Mouse (Mus musculus) hindbrain, embryonic 15.5 days (tissue): ENCODE results near the gene Coil. TPM values are rescaled to one million over a fixed set of nuclear protein-coding genes. Genes with fewer than 3 reads are reported as not detected.

Experiments used
- ATAC-seq: fragments of 200-750 bp; cut with Nextera tagmentation; 2 replicates; pipeline ENCODE4 v1.8.0; 2017; ENCODE audit warnings: low read depth, moderate number of reproducible peaks, moderate TSS enrichment; ENCODE audit not compliant: low FRiP score
- H3K27ac ChIP-seq: fragments of 300-500 bp; sonication (generic); replicated peaks from 2 replicates; pipeline ENCODE4 v1.5.1; 2015; ENCODE audit warnings: mild to moderate bottlenecking, inconsistent platforms
- H3K27me3 ChIP-seq: fragments of 300-500 bp; sonication (generic); 2 replicates; pipeline ENCODE4 v1.6.1; 2015; ENCODE audit warnings: control low read depth, inconsistent platforms
- H3K36me3 ChIP-seq: fragments of 300-500 bp; sonication (generic); 2 replicates; pipeline ENCODE4 v1.6.1; 2015; ENCODE audit warnings: control low read depth, inconsistent platforms
- H3K4me1 ChIP-seq: fragments of 300-500 bp; sonication (generic); replicated peaks from 2 replicates; pipeline ENCODE4 v1.6.1; 2015; ENCODE audit warnings: control low read depth, inconsistent platforms
- H3K4me2 ChIP-seq: fragments of 300-500 bp; sonication (generic); 2 replicates; pipeline ENCODE4 v1.6.1; 2015; ENCODE audit warnings: moderate library complexity, mild to moderate bottlenecking, inconsistent platforms
- H3K4me3 ChIP-seq: fragments of 300-500 bp; sonication (generic); 2 replicates; pipeline ENCODE4 v1.5.1; 2015; ENCODE audit warnings: mild to moderate bottlenecking, inconsistent platforms
- H3K9ac ChIP-seq: fragments of 300-500 bp; sonication (generic); 2 replicates; pipeline ENCODE4 v1.6.1; 2015; ENCODE audit warnings: inconsistent platforms
- H3K9me3 ChIP-seq: fragments of 300-500 bp; sonication (generic); 2 replicates; pipeline ENCODE4 v1.6.1; 2016; ENCODE audit warnings: control low read depth, inconsistent platforms
- whole genome bisulfite sequencing: fragments of 180-500 bp; shearing (Covaris S2); methylation state at CpG from one replicate; pipeline ENCODE4 v1.1.7; 2015; 5-methylcytosine and 5-hydroxymethylcytosine counted together
- polyA plus RNA-seq: library from polyadenylated mRNA; unstranded; fragments of >200 nt; fragmentation: Nextera tagmentation; extraction: Ambion mirVana; gene quantifications from 2 replicates; pipeline ENCODE4 v1.2.1, GENCODE M21; 2015

The Coil gene
- polyA plus RNA-seq, 1 experiment from 2014 or later = 29.7 TPM

DNA sequence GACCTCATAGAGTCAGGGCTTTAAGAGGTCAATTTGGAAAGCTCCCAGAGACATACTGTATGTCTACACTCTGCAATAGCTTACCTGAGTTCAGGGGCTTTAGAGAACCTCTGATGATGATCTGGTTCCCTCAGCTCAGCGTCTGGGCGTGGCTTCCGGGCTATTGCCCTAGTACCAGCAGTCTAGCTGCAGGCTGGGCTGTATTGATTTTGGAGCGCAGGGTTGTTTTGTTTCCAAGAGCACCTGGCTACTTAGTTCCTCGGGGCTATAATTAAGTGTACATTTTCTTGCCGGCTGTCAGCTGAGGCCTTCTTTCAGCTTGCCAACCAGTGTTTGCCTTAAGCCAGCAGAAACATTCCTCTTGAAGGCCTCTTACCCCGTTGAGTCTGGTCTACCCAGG lies 39.4 kb downstream of the Coil start:
- no peaks in the 10 kb centered on the region for H3K36me3 ChIP-seq
- no peak overlapping the region for H3K9ac ChIP-seq
- no peak for ATAC-seq
- 79% methylated on average over 7 of the region's 7 CpGs for WGBS
- no peaks in the 10 kb centered on the region for H3K27me3 ChIP-seq
- no peak overlapping the region for H3K4me2 ChIP-seq
- no peaks in the 10 kb centered on the region for H3K4me1 ChIP-seq
- H3K4me3 ChIP-seq = no peak overlapping the region
- no peak overlapping the region for H3K27ac ChIP-seq
- H3K9me3 ChIP-seq = no peaks in the 10 kb centered on the region

GRCm38 (mm10) chr11:89012241-89012640 lies 42.2 kb downstream of the Coil start:
- Histone ChIP-seq H3K9me3 (no peaks in the 10 kb centered on the region), H3K4me1 (no peaks in the 10 kb centered on the region), H3K36me3 (no peaks in the 10 kb centered on the region), H3K4me3 (no peak overlapping the region), H3K9ac (no peak overlapping the region), H3K4me2 (no peak overlapping the region), H3K27ac (no peak overlapping the region), H3K27me3 (no peaks in the 10 kb centered on the region)
- WGBS = 88% methylated on average over 5 of the region's 5 CpGs
- no peak for ATAC-seq

DNA sequence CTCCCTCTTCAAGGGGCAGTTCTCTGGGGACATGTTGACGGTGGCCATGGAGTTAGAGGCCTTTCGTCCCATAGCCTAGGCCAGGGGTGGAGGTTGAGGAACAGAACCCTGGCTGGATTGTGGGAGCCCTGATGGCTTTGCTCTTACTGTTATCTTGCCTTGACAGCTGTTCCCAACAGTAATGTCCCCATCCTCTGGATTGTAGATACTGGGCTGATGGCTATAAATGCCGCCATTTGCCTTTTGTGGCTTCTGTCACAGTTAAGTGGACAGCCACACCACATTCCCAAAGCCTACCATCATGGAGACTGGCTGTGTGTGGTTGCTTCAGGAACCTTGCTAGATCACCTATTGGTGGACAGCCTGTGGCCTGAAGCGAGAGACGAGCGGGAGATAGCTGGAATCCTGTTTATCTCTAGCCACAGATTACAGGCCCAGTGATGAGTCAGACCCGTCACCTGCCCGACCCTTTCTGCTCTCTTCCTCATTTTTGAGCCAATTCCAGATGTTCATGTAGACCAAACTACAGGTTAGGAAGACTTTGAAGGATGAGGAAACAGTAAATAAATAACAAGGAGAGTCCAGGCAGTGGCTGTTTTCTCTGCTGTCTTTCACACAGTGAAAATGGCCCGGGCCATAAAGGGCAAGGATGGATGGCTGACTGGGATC lies 47.6 kb downstream of the Coil start:
- no peaks in the 10 kb centered on the region for H3K9me3 ChIP-seq
- no peaks in the 10 kb centered on the region for H3K4me1 ChIP-seq
- no peak for ATAC-seq
- no peaks in the 10 kb centered on the region for H3K36me3 ChIP-seq
- no peak overlapping the region for H3K27ac ChIP-seq
- no peaks in the 10 kb centered on the region for H3K27me3 ChIP-seq
- H3K4me3 ChIP-seq = no peak overlapping the region
- no peak overlapping the region for H3K9ac ChIP-seq
- WGBS = 96% methylated on average over 9 of the region's 9 CpGs
- H3K4me2 ChIP-seq = no peak overlapping the region

DNA sequence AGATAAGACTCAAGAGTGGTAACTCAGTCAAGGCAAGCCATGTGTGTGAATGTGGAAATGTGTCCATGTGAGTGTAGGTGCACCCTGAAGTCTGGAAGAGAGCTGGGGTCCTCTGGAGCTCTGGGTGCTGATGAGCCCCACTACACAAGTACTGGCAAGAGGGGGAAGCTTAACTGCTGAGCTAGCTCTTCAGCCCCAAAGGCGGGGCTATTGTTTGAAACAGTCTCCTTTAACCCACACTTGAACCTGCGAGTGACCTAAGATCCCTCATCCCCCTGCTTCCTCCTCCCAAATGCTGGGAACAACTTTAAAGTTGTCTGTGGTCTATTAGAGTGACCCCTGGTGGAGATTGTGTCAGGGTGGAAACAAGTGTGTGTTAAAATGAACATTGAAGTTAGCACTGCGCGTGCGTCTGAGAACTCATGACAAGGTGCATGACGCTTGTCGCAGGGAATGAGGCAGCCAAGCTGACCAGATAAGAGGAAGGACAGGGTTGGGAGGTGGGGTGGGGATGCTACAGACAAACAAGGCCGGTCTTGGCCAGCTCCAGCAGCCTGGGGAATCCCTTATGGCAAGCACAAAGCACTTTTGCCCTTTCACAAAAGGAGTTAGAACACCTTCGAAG lies 50.7 kb downstream of the Coil start:
- Histone ChIP-seq H3K4me1 (0 out of 2 replicates have a peak, but pooled peaks cover 7% of the 10 kb centered on the region), H3K9ac (no peak overlapping the region), H3K36me3 (no peaks in the 10 kb centered on the region), H3K27ac (no peak overlapping the region), H3K27me3 (no peaks in the 10 kb centered on the region), H3K9me3 (no peaks in the 10 kb centered on the region), H3K4me3 (no peak overlapping the region), H3K4me2 (no peak overlapping the region)
- ATAC-seq = no peak
- WGBS = 72% methylated on average over 9 of the region's 9 CpGs

GRCm38 (mm10) chr11:89021687-89022086 lies 51.6 kb downstream of the Coil start:
- Histone ChIP-seq H3K4me3 (no peak overlapping the region), H3K27ac (no peak overlapping the region), H3K4me1 (0 out of 2 replicates have a peak, but pooled peaks cover 7% of the 10 kb centered on the region), H3K27me3 (no peaks in the 10 kb centered on the region), H3K9me3 (no peaks in the 10 kb centered on the region), H3K9ac (no peak overlapping the region), H3K4me2 (no peak overlapping the region), H3K36me3 (no peaks in the 10 kb centered on the region)
- WGBS = 78% methylated on average over 7 of the region's 7 CpGs
- ATAC-seq = no peak

GRCm38 (mm10) chr11:89022120-89022731 lies 52.2 kb downstream of the Coil start:
- Histone ChIP-seq H3K9me3 (no peaks in the 10 kb centered on the region), H3K4me1 (0 out of 2 replicates have a peak, but pooled peaks cover 7% of the 10 kb centered on the region), H3K4me3 (no peak overlapping the region), H3K27ac (no peak overlapping the region), H3K27me3 (no peaks in the 10 kb centered on the region), H3K36me3 (no peaks in the 10 kb centered on the region), H3K4me2 (no peak overlapping the region), H3K9ac (no peak overlapping the region)
- ATAC-seq = no peak
- 73% methylated on average over 8 of the region's 8 CpGs for WGBS

DNA sequence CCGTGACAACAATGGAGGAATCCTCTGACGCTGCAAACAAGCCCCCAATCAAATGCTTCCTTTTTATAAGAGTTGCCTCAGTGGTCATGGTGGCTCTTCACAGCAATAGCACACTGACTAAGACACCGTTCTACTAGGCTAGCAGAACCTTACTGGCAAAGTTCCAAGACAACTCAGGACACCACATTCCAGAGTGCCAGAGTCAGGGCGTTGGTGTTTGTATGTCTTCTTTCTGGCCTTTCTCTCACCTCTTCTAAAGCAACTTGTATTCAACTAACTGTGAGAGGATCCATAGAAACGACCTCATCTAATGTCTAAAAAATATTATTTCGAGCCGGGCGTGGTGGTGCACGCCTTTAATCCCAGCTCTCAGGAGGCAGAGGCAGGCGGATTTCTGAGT lies 53.4 kb downstream of the Coil start:
- WGBS = 70% methylated on average over 10 of the region's 10 CpGs
- no peak for ATAC-seq

DNA sequence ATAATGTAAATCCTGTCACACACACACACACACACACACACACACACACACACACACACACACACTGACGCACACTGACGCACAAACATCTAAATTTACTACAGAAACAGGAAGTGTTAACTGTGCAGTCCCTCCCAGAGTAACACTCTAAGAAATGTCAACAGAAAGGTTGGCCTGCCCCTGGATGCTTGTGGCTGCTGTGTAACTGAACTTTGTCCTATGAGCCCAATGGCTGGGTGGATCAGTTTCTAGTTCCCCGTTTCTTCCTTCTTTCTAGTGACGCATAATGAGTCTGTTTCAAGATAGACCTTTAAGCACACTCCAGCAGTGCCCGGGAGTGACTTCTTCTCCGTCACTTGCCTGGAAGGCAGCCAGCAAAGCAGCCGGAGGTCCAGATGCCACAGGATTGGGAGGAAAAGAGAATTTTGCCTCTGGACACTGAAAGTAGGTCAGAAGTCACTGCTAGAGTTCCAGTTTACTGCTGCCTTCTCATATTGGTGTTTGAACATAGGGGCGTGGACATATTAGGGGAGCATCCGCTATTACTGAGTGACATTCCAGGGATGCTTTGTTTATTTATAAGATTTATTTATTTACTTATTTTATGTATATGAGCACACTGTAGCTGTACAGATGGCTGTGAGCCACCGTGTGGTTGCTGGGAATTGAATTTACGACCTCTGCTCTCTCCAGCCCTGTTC lies 54.3 kb downstream of the Coil start:
- peak; percentile 54; the same call in 1 of the 2 replicates for ATAC-seq
- Histone ChIP-seq H3K36me3 (no peaks in the 10 kb centered on the region), H3K4me3 (no peak overlapping the region), H3K4me1 (0 out of 2 replicates have a peak, but pooled peaks cover 7% of the 10 kb centered on the region), H3K9me3 (no peaks in the 10 kb centered on the region), H3K27me3 (no peaks in the 10 kb centered on the region), H3K27ac (0 out of 2 replicates have a peak overlapping the region, but pooled peaks have one; percentile 14), H3K4me2 (no peak overlapping the region), H3K9ac (no peak overlapping the region)
- WGBS = 54% methylated on average over 11 of the region's 11 CpGs

More for the DNA sequence above, 53.4 kb downstream of the Coil start:
- Histone ChIP-seq H3K9ac (no peak overlapping the region), H3K4me1 (0 out of 2 replicates have a peak, but pooled peaks cover 7% of the 10 kb centered on the region), H3K4me3 (no peak overlapping the region), H3K9me3 (no peaks in the 10 kb centered on the region), H3K36me3 (no peaks in the 10 kb centered on the region), H3K27ac (no peak overlapping the region), H3K27me3 (no peaks in the 10 kb centered on the region), H3K4me2 (no peak overlapping the region)

- H3K4me1 ChIP-seq = 0 out of 2 replicates have a peak, but pooled peaks cover 7% of the 10 kb centered on the region
- no peaks in the 10 kb centered on the region for H3K9me3 ChIP-seq
- H3K27me3 ChIP-seq = no peaks in the 10 kb centered on the region
- no peak overlapping the region for H3K27ac ChIP-seq
- ATAC-seq = no peak
- no peak overlapping the region for H3K4me3 ChIP-seq
- H3K4me2 ChIP-seq = no peak overlapping the region
- H3K36me3 ChIP-seq = no peaks in the 10 kb centered on the region
- no peak overlapping the region for H3K9ac ChIP-seq
- 73% methylated on average over 3 of the region's 3 CpGs for WGBS
Measured at GRCm38 (mm10) chr11:89025603-89026002, 55.6 kb downstream of the Coil start.

DNA sequence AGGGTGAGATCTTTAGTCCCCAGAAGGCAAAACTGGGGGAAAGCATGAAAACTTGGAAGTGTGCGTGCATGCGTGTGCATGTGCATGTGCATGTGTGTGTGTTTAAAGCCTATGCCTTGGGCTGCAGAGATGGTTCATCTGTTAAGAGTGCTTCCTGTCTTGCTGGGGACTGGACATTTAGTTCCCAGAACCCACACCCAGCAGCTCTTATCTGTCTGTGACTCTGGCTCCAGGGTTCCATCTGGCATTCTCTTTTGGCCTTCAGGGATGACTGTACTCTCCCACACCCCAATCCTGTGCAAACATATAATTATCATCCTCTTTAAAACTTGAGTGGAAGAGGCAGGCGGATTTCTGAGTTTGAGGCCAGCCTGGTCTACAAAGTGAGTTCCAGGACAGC lies 56.1 kb downstream of the Coil start:
- no peak overlapping the region for H3K9ac ChIP-seq
- no peak overlapping the region for H3K4me3 ChIP-seq
- H3K27ac ChIP-seq = no peak overlapping the region
- 96% methylated on average over 3 of the region's 3 CpGs for WGBS
- ATAC-seq = no peak
- H3K9me3 ChIP-seq = no peaks in the 10 kb centered on the region
- no peaks in the 10 kb centered on the region for H3K36me3 ChIP-seq
- H3K4me2 ChIP-seq = no peak overlapping the region
- H3K27me3 ChIP-seq = no peaks in the 10 kb centered on the region
- H3K4me1 ChIP-seq = 0 out of 2 replicates have a peak, but pooled peaks cover 7% of the 10 kb centered on the region

GRCm38 (mm10) chr11:89027955-89028361 lies 57.9 kb downstream of the Coil start:
- H3K4me1 ChIP-seq = 0 out of 2 replicates have a peak, but pooled peaks cover 7% of the 10 kb centered on the region
- H3K4me2 ChIP-seq = no peak overlapping the region
- no peak for ATAC-seq
- H3K4me3 ChIP-seq = no peak overlapping the region
- H3K36me3 ChIP-seq = 0 out of 2 replicates have a peak, but pooled peaks cover 4% of the 10 kb centered on the region
- no peak overlapping the region for H3K27ac ChIP-seq
- H3K9me3 ChIP-seq = no peaks in the 10 kb centered on the region
- H3K27me3 ChIP-seq = no peaks in the 10 kb centered on the region
- no peak overlapping the region for H3K9ac ChIP-seq
- 78% methylated on average over 10 of the region's 10 CpGs for WGBS
